Mouse (Mus musculus) neutrophil, adult 59 days (primary cell): ENCODE measurements around the gene Man1c1. TPM values are rescaled to one million over a fixed set of nuclear protein-coding genes. Genes with fewer than 3 reads are reported as not detected.

Experiments used
- total RNA-seq, 2 experiments: library from RNA; stranded (reverse); gene quantifications; 1 replicate in 1 of 2; 2 replicates in 1 of 2; pipeline ENCODE4 v1.2.4; 2023

Gene Man1c1
- 10 to 100 TPM; 33.2 to 36.2 TPM for total RNA-seq

GRCm38 (mm10) chr4:134703835-134704546, at the start of gene Man1c1:
Man1c1 (minus strand) TSS chr4:134704290.

DNA sequence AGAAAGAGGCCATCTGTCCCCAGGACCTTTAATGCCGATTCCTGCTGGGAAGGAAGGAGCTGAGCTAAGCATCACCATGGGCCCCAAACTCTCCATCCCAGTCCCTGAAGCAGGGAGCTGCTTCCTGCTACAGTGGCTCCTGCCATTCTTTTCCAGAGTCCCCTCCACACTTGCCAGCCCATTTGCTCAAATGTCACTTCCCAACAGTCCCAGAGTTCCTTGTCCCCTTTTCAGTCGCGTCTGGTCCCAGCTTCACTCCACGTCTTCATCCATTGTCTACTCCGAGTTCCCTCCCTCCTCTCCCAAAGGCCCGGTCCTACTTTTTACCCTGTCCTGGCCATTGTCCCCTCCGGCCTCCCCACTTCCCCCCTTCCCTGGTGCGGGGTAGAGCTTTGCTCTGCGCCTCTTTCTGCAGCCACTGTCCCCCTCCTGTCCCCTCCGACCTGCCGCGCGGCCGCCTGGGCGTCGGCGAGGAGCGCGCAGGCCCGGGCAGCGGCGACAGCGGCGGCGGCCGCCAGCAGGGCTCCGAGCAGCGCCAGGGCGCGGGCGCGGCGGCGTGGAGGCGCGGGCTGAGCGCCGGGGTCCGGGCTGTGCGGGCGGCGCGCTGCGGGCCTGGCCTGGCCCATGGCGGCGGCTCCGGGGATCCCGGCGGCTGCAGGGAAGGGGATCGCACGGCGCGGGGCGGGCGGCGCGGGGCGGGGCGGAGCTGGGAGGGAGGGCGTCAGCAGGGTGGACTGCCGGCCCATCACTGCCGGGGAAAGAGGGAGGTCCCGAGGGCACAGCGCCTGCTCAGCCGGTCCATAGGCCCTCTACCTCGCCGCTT, 152.4 kb downstream of the Man1c1 start, which contains the start of gene Selenon:
Gene Selenon (minus strand): TSS at position 673 of the 823 bp plus-strand sequence.

GRCm38 (mm10) chr4:134534932-134535786, 168.9 kb downstream of the Man1c1 start, which contains the start of gene Mtfr1l:
Mtfr1l (minus strand) TSS chr4:134535387.

Other genes with a start within 250 kb of the Man1c1 start
- 100 to 1,000 TPM; 214 to 233 TPM for gene Stmn1, start 236.0 kb downstream of the Man1c1 start, total RNA-seq
- 10 to 100 TPM; 31.3 to 32.0 TPM for gene Paqr7, start 207.6 kb downstream of the Man1c1 start, total RNA-seq
- gene Aunip, start 193.3 kb downstream of the Man1c1 start, total RNA-seq: 1 to 10 TPM; 4.7 to 6.8 TPM
- 10 to 100 TPM; 37.2 to 40.0 TPM for gene Mtfr1l, start 168.9 kb downstream of the Man1c1 start, total RNA-seq
- 100 to 1,000 TPM; 115 to 117 TPM for gene Selenon, start 152.1 kb downstream of the Man1c1 start, total RNA-seq
- gene Ldlrap1, start 63.7 kb upstream of the Man1c1 start, total RNA-seq: 10 to 100 TPM; 30.4 to 40.2 TPM
- gene Maco1, start 149.1 kb upstream of the Man1c1 start, total RNA-seq: 10 to 100 TPM; 10.5 to 11.5 TPM
- 10 to 100 TPM in 1 of 2 experiments, 1 to 10 TPM in 1; 7.2 to 24.1 TPM for gene Rhd, start 160.2 kb upstream of the Man1c1 start, total RNA-seq
- 100 to 1,000 TPM; 152 to 163 TPM for gene Tmem50a, start 210.7 kb upstream of the Man1c1 start, total RNA-seq
- gene Rsrp1, start 219.3 kb upstream of the Man1c1 start, total RNA-seq: 100 to 1,000 TPM; 458 to 475 TPM
- 100 to 1,000 TPM; 123 to 124 TPM for gene Syf2, start 226.6 kb upstream of the Man1c1 start, total RNA-seq